Mouse (Mus musculus) left cerebral cortex, adult 6 months (tissue): ENCODE measurements around the gene Ep300. TPM values are rescaled to one million over a fixed set of nuclear protein-coding genes. Genes with fewer than 3 reads are reported as not detected.

Experiments used
- long read RNA-seq, 2 experiments: library from polyadenylated mRNA; unstranded; transcript quantifications; one replicate each; pipeline ENCODE4 v2.0.0; 2019 to 2020
- polyA plus RNA-seq: library from polyadenylated mRNA; unstranded; fragments of <200 nt; fragmentation: Nextera tagmentation; gene quantifications from 2 replicates; pipeline ENCODE4 v1.2.3, GENCODE M21; 2021

The Ep300 gene
- polyA plus RNA-seq, result 5.9 and 9.0 TPM in 2 replicates
- long read RNA-seq, experiment 1, partial matches to known transcripts, result 3 of 5 reads
- long read RNA-seq, experiment 1, other reads (novel, unspliced or antisense), result 1 of 5 reads
- long read RNA-seq, experiment 2, partial matches to known transcripts, result 2 of 17 reads
- long read RNA-seq, experiment 2, other reads (novel, unspliced or antisense), result 15 of 17 reads

GRCm38 (mm10) chr15:81584913-81585745 lies at the start of gene Ep300:
Ep300 (plus strand) TSS chr15:81585351.

GRCm38 (mm10) chr15:81663697-81664561 lies 78.8 kb downstream of the Ep300 start, which contains the start of gene L3mbtl2:
L3mbtl2 (plus strand) TSS chr15:81663889.

GRCm38 (mm10) chr15:81697175-81697574 lies 112.0 kb downstream of the Ep300 start, which contains the start of gene Chadl:
Chadl (minus strand) TSS chr15:81697287.

Other genes with a start within 250 kb of the Ep300 start
- gene Slc25a17, start 224.5 kb upstream of the Ep300 start, polyA plus RNA-seq, result 52.6 and 55.6 TPM in 2 replicates
- gene St13, start 185.3 kb upstream of the Ep300 start, polyA plus RNA-seq, result 195 and 271 TPM in 2 replicates
- 5.5 and 8.1 TPM in 2 replicates for gene Xpnpep3, start 185.2 kb upstream of the Ep300 start, polyA plus RNA-seq
- gene Dnajb7, start 177.1 kb upstream of the Ep300 start, polyA plus RNA-seq, result not detected in 2 replicates
- gene Rbx1, start 119.1 kb upstream of the Ep300 start, polyA plus RNA-seq, result 349 and 433 TPM in 2 replicates
- 17.6 and 22.8 TPM in 2 replicates for gene L3mbtl2, start 78.5 kb downstream of the Ep300 start, polyA plus RNA-seq
- gene Chadl, start 111.9 kb downstream of the Ep300 start, polyA plus RNA-seq, result 18.5 and 32.8 TPM in 2 replicates
- 63.8 and 79.5 TPM in 2 replicates for gene Zc3h7b, start 159.7 kb downstream of the Ep300 start, polyA plus RNA-seq
- 92.9 and 124 TPM in 2 replicates for gene Rangap1, start 160.2 kb downstream of the Ep300 start, polyA plus RNA-seq
- 35.3 and 105 TPM in 2 replicates for gene Tef, start 217.1 kb downstream of the Ep300 start, polyA plus RNA-seq